Mouse (Mus musculus): ENCODE measurements around the gene Nxn. TPM values are rescaled to one million over a fixed set of nuclear protein-coding genes. Genes with fewer than 3 reads are reported as not detected.

The Nxn gene
- total RNA-seq, 2 experiments from 2014 or later = 17.2 to 20.5 TPM

- DNase-seq = no peak
These were observed 101.7 kb downstream of the Nxn start for GRCm38 (mm10) chr11:76297252-76297651.

DNA sequence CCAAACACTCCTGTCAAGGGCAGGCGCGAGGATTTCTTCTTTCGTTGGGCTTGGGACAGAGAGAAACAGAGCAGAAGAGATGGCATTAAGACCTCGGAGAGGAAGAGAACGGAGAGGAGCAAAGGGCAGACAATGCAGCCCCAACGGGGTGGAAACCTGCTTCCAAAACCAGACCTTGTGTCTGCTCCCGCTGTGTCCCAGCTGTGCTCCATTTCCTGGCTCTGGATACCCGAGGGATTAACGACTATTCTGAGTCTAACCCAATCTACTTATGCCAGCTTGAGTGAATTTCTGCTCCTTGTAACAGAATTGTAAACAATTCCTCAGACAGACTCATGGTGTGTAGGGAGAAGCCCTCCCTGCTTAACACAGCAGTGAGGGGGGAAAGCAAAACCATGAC lies 104.1 kb downstream of the Nxn start:
- no peak for DNase-seq

DNA sequence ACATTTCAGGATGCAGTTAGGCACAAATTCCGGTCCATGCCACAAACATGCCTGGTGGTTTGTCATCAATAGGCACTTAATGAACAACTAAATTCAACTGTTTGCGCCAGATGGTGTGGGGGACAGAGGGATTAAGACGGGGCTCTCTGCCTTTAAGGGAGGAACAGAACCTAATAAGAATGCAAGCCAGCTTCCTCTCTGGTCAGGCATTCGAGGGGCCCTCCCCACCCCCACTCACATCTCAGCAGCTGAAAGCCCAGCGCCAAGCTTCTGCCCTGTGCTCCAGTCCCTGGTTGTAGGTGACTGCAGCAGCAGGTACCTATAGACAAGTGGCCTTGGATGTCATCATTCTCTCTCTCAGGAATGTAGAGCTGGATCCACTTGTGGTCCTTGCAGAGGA lies 104.9 kb downstream of the Nxn start:
- DNase-seq = no peak

DNA sequence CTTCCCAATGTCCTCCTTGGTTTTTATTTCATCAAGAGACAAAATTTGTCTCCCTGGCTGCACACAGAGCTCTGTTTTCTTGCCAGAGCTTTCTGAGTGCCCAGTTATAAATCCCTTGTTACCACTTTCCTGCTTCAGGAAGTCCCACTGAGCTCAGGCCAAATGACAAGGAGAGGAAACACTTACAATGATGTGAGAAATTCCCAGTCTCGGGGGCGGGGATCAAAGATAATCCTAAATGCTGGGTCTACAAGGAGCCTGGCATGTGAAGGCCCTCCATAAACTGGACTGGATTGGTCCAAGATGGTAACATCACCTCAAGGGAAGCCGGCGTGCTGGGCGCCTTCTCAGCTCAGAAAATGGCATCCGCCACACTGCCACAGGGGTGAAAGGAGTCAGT lies 106.1 kb downstream of the Nxn start:
- DNase-seq = peak; percentile 46

DNA sequence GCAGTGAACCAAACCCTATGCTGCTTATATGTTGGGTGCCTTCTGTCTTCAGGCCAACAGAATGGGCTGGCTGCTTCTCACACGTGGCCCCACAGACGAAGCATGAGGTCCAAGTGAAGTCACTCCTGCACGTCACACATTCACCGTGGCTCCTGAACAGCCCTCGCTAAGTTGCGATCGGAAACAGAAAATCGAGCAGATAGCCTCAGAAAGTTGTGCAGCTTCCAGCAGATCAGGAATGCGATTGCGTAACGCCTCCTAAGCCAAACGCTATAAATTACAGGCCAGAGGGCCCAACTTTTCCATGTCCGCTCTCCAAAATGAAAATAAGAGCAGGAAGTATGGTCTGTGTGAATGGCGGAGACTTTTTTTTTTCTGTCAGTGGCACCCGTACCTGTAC lies 106.5 kb downstream of the Nxn start:
- DNase-seq = peak; percentile 41

DNA sequence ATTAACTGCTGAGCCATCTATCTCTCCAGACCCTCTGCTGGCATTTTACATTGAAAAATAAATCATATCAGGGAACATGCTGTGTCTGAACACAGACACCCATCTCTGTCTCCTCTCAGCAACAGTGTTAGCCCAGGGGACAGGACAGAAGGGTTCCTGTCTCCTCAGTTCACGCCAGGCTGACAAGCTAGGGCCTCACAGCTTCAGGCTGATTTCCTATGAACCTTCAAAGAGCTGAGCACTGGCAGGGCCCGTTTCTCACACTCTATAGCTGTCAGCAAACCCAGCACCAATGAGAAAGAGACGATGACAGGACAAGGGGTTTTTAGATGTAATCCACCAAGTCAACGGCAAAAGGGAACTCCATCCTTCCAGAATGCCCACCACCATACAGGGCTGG lies 107.0 kb downstream of the Nxn start:
- no peak for DNase-seq

DNA sequence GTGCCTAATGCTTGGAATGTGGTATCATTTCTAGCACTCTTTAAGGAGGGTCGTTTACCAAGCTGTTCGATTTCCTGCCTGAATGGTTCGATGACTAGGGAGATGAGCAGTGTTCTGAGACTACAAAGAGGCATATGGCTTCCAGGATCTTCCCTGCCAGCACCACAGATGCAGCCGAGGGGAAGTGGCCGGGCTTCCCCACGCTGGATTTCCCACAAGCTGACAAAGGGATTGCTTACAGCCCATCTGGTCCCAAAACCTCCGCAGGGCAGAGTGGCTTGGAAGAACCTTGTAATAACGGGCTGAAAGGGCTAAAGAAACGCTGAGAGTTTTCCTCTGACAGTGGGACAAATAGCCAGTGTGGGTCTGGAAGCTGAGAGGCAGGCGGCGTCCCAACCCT lies 108.6 kb downstream of the Nxn start:
- DNase-seq = no peak

DNA sequence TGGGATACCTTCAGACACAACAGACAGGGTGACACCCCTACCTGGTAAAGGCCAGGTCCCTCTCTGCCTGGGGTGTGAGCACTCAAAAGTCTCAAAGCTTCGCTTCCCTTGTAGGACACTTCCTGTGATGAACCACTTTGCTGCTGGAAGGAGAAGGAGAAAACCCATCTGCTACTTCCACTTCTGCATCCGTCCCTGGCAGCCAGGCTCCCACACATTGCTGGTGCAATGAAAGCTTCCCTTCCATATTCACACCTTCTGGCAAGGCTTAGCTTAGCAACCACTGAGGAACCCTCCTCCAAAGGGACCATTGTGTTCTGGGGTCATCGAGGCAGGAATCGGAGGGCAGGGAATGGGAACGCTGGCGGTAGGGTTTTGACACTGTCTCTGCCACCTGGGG lies 110.3 kb downstream of the Nxn start:
- DNase-seq = no peak

GRCm38 (mm10) chr11:76287301-76287700 lies 111.6 kb downstream of the Nxn start:
- no peak for DNase-seq

GRCm38 (mm10) chr11:76286534-76287126 lies 112.3 kb downstream of the Nxn start:
- no peak for DNase-seq

- peak; percentile 38 for DNase-seq
These were observed 113.4 kb downstream of the Nxn start for GRCm38 (mm10) chr11:76285431-76286075.

GRCm38 (mm10) chr11:76283841-76284240 lies 115.1 kb downstream of the Nxn start:
- DNase-seq = no peak

DNA sequence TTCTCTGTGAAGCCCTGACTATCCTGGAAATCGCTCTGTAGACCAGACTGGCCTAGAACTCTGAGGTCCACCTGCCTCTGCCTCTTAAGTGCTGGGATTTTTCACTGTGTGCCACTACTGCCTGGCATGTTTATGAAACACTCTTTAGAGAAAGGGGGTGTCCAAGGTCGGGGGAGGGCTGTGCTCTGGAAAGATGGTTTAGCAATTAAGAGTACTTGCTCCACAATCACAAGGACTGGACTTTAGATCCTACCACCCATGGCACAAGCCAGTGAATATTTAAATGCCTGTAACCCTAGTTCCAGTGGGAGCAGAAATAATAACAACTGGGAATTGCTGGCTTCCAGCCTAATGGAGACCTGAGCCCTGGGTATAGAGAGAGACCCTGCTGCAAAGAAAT lies 119.0 kb downstream of the Nxn start:
- DNase-seq = no peak

GRCm38 (mm10) chr11:76278960-76279852 lies 119.7 kb downstream of the Nxn start:
- DNase-seq = no peak

- no peak for DNase-seq
These were observed 126.5 kb downstream of the Nxn start for GRCm38 (mm10) chr11:76272440-76272839.

DNA sequence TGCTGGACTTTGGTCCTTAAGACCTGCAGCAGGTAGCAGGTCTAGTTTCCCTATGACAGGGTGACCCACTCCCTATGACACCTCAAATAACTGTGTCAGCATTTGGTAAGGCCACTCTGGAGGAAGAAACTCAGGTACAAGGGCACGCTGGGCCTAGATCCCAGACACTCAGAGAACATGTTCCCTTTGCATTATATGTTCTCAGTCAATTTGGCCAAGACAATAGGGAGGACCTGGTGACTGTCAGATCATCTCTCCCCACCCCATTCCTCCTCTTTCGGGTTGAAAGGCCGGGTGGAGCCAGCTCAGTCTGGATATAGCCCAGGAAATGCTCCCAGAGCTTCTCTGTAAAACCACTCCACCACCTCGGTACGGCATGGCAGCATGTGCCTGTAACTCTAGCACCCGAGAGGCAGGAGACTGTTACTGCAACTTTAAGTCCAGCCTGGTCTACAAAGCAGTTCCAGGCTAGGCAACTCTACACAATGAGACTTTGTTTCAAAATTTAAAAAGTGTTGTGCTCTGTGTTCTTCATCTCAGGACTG lies 130.3 kb downstream of the Nxn start:
- no peak for DNase-seq

DNA sequence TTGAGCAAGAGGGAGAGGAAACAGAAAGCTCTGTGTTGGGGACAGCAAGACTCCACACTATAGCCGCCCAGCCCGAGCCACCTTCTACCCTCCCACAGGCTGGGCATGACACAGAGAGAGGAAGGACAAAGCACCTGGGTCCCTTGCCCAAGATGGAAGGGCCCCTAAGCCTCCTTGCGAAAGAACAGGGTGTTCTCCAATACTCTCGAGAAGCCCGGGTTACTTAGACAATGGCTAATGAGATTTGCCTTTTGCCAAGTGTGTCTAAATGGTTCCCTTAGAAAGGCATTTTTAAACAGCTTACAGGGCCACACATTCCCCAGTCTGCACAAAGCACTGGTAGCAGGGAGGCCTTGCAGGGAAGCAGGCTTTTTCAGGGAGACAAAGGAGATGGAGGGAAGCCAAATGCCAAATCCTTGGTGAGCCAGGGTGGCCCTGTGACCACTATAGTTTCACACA lies 130.9 kb downstream of the Nxn start:
- DNase-seq = no peak

DNA sequence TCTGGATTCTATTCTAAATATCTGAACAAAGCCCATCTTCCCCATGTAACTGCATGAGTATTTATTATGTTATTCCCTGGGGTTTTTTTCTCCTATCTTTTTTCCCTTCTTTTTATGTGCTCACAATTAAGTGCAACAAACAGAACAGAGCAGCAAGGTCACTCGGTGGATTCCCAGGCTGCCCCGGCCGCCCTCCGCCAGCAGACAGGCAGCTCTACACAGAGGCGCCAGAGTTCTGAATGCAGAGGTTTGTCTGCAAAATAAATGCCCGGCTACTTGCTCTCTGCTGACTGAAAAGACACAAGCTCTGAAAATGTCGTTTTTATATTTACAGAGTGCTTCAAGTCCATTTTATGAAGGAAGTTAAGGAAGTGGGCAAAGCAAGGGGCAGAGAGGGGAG lies 131.4 kb downstream of the Nxn start:
- DNase-seq = no peak

DNA sequence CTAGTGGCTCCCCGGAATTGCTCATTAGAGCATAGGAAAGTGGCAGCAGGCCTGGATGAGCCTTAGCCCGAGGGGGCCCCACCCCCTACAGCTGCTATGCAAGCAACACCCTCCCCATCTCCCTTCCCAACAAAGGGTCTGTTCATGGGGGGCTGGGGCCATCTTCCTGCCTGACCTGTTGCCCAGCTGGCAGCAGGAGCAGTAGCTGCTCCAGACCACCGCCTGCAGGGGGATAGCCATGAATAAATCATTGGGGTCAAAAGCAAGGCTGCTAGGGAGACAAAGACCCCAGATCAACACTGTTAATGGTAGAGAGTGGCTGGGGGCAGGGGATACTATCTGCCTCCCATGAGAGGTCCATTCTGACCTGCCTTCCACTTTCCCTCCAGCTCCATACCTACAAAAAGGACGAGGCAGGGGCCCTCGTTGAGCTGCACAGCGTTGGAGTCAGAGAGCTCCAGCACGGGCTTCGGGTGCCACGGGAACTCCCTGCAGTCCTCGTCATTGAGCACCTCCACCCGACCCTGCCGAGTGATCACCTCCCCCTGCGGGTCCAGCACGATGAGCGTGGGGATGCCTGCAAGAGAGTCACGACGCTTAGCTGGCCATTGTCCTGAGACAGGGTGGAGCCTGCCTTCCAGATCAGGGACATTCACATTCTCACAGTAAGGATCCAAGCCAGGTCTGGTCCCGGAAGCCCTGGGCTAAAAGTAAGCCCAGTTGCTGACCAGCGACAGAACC lies 136.2 kb downstream of the Nxn start:
- DNase-seq = no peak

- DNase-seq = no peak
These were observed 137.7 kb downstream of the Nxn start for GRCm38 (mm10) chr11:76261224-76261623.

DNA sequence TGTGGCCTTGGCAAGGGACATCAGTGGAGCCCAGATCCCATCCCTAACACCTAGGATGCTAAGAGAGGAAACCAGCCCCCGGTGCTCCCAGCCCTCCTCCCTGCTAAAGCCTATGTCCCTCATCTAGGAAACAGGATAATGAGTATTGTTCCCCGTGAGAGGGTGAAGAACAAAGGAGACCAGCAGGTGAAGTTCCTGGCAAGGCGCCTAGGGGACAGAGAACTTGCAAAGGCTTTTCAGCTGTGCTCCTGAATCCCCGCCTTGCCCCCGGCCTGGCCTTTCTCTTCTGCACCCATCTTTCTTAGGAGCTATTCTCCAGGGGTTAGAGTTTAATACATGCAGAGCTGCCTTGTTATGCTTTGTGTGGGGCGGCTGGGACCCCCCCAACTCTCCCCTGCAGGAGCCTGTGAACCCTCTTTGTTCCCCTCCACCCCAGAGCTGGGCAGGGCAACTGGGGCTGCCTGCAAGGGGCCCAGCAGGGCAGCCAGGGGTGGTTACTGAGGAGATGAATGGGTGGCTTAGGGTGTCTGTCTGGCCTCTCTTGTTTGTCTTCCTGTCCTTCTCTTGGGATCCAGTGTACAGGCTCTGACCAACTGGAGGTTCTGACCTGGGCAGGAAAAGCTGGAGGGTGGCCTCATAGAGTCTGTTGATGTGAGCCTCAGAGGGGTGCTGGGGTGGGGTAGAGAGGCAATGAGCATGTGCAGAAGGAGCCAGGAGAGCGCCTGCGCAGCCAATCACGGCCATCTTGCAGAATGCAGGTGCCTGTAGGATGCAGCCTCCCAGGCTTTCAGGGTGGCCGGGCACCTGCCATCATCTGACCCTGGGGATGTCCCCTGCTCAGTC lies 138.5 kb downstream of the Nxn start:
- no peak for DNase-seq

DNA sequence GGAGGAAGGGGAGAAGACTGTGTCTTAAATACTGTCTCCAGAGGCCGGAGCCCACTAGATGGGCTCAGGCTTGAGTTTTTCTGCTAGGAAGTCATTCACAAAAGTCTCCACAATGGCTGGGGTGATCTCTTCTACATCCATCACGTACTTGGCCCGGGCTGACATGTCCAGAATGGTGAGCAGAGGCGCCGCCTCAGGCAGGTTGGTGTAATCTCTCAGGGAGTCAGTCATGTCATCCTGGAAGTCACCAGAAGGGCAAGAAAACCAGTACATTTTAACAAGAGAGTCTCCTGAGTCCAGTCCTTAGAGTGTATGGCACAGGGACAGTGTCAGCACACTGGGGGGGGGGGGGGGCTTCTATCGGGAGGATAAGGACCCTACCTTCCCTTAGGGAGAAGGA lies 140.4 kb downstream of the Nxn start:
- no peak for DNase-seq
